Mouse (Mus musculus): Measurements from ENCODE around the gene Ints7.

Gene Ints7

GRCm38 (mm10) chr1:191575458-191576247, at the start of gene Ints7, which contains the start of gene Dtl:
Gene Ints7 (plus strand): TSS chr1:191575636.
Gene Dtl (minus strand): TSS chr1:191575544.
- DNase-seq (ENCODE audit: low spot score in 2 of 2): peak; percentile 99

DNA sequence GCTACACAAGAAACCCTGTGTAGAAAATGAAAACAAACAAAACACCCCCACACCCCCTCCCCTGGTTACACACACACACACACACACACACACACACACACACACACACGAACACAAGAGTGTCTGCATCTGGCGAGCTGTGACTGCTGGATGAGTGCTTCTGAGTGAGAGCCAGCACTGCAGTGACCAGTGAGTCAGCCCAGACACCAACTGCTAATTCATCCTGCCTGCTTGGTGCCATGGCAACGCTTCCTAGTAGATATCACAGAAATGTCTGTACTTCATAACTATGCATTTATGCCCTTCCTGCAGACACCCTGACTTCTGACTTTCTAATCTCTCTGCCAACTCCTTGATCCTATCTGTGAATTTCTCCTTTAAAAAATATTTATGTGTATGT, 48.3 kb upstream of the Ints7 start:
- DNase-seq (ENCODE audit: low spot score in 2 of 2): no peak

- DNase-seq (ENCODE audit: low spot score in 2 of 2): no peak
These were observed 47.4 kb upstream of the Ints7 start for GRCm38 (mm10) chr1:191527921-191528612.

GRCm38 (mm10) chr1:191529406-191529805, 46.0 kb upstream of the Ints7 start:
- no peak for DNase-seq (ENCODE audit: low spot score in 2 of 2)

DNA sequence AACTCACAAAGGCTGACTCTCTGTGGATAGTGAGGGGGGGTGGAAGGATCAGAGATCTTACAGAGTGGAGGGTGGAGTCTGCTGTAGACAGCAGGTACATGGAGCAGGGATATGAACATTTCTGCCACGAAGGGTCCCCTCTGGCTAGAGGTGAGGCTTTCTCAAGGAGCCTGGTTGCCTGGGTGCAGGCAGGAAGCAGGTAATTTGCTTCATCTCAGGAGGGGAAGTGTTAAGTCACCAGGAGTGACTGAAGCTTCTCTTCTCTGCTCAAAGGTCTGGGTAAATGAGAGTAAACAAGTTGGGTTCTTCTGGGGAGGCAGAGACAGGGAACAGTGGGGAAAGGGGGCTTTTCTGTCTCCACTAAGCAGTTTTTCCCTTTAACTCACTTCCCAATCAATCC, 44.4 kb upstream of the Ints7 start:
- no peak for DNase-seq (ENCODE audit: low spot score in 2 of 2)

- no peak for DNase-seq (ENCODE audit: low spot score in 2 of 2)
These were observed 40.5 kb upstream of the Ints7 start for GRCm38 (mm10) chr1:191534896-191535295.

GRCm38 (mm10) chr1:191540300-191540699, 35.1 kb upstream of the Ints7 start:
- no peak for DNase-seq (ENCODE audit: low spot score in 2 of 2)

GRCm38 (mm10) chr1:191541014-191541413, 34.4 kb upstream of the Ints7 start:
- no peak for DNase-seq (ENCODE audit: low spot score in 2 of 2)

DNA sequence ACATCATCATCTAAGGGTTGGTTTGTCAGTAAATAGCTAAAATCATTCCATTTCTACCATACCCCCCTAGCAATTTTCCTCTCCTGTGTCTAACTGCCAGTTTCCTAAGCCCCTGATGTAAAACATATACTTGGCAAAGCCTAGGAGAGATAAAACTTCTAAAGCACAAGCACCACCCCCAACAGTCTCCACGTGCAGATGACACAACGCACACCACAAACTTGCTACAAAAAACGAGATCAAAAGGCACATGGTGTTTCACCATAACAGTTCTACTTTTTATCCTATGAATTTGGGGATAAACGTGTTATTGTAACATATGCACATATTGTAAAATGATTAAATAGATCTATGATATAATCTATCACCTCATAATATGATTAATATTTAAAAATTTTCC, 33.8 kb upstream of the Ints7 start:
- DNase-seq (ENCODE audit: low spot score in 2 of 2): no peak

GRCm38 (mm10) chr1:191543747-191544146, 31.7 kb upstream of the Ints7 start:
- DNase-seq (ENCODE audit: low spot score in 2 of 2): no peak

DNA sequence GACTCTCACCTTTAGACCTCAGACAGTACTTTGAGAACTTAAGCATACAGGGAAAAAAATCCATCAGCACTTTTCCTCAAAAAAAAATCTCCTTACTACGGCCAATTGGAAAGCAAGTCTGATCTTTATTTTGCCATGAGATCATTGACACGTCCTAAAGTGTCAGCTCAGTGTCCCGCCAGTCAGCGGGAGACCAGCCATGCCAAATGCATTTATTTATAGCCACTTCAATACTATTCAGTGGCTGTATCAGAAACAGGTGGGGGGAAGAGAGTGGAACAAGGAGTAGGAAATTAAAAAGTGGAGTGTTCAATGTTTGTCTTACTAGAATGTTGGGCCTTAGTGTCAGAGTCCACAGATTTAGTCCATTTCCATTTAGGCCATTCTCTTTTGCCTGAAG, 24.6 kb upstream of the Ints7 start:
- no peak for DNase-seq (ENCODE audit: low spot score in 2 of 2)

GRCm38 (mm10) chr1:191557109-191557508, 18.3 kb upstream of the Ints7 start:
- DNase-seq (ENCODE audit: low spot score in 2 of 2): no peak

- DNase-seq (ENCODE audit: low spot score in 2 of 2): no peak
These were observed 15.7 kb upstream of the Ints7 start for GRCm38 (mm10) chr1:191559779-191560178.

GRCm38 (mm10) chr1:191562823-191563365, 12.5 kb upstream of the Ints7 start:
- DNase-seq (ENCODE audit: low spot score in 2 of 2): no peak

DNA sequence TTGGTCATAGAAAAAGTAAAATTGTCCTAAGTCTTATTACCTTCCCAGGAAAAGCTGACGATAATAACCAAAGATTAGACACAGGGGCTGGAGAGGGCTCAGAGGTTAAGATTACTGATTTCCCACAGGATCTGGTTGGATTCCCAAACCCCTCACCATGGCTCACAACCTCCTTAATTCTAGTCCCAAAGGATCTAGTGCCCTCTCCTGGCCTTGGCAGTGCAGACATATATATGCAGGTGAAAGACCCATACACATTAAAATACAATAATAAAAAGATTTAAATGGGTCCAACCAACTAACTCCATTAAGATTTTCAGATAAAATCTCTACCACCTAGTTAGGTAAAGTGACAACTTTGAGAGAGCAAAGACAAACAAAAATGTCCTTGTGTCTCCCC, 7.6 kb upstream of the Ints7 start:
- no peak for DNase-seq (ENCODE audit: low spot score in 2 of 2)

DNA sequence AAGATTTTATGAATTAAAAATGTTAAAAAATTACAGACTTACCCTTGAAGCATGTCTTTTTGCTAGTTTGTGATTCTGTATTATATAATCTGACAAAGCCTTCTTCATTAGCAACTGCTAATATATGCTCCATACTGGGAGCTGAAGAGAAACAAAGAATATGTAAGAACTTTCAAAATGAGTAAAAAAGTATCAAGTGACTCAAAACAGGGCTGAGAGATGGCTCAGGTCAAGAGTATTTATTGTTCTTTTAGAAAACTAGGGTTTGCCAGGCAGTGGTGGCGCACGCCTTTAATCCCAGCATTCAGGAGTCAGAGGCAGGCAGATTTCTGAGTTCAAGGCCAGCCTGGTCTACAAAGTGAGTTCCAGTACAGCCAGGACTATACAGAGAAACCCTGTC, 5.8 kb upstream of the Ints7 start:
- DNase-seq (ENCODE audit: low spot score in 2 of 2): no peak

GRCm38 (mm10) chr1:191570415-191570814, 5.0 kb upstream of the Ints7 start:
- no peak for DNase-seq (ENCODE audit: low spot score in 2 of 2)

DNA sequence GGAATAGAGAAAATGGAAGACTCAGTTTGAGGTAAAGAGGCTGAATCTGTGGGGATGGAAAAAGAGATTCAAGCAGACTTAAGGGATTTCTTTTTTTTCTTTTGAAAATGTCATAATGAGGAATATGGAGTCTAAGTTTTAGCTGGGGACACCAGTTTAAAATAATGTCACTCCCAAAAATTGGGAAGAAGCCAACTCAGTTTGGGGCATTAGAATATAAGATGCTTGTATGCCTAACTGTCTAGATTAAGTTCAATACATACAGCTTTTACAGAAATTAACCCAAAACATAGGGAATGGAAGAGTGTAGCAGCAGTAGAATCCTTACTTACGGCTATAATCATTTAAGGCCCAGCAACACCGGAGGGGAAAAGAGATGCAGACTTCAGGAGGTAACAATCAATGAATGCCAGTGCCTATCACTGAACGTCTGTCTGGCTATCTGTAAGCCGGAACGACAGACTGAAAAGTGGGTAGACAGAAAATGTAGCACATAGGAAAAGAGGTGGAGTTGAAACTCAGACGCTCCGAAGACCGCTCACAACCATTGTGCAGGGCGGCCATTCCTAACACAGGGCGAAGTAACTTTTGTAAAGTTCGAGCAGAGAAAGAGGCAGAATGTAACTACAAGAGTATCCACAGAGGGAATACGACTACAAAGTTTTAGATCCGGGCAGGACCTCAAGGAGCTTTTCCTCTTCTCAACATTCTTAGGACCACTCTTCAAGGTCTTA, 1.4 kb upstream of the Ints7 start:
- DNase-seq (ENCODE audit: low spot score in 2 of 2): no peak

GRCm38 (mm10) chr1:191574871-191575457, 472 bp upstream of the Ints7 start:
- DNase-seq (ENCODE audit: low spot score in 2 of 2): peak in 1 of 2 experiments; percentile 42

DNA sequence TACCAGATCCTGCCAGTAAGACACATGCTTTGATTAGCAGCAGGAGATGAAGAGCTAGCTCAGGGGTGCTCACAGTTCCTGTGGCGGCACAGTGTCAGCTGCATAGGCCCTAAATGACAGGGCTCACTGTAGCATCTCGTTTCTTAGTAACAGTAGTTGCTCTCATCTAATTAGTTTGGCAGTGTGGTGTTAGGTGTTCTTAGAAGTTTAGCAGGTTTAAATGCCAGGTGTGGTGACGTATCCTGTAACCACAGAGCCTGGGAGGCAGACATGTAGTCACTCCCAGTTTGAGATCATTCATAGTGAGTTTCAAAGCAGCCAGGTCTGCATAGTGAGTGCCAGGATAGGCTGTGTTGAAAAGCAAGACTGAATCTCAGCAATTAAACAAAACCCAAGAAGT, 4.1 kb downstream of the Ints7 start:
- DNase-seq (ENCODE audit: low spot score in 2 of 2): no peak

DNA sequence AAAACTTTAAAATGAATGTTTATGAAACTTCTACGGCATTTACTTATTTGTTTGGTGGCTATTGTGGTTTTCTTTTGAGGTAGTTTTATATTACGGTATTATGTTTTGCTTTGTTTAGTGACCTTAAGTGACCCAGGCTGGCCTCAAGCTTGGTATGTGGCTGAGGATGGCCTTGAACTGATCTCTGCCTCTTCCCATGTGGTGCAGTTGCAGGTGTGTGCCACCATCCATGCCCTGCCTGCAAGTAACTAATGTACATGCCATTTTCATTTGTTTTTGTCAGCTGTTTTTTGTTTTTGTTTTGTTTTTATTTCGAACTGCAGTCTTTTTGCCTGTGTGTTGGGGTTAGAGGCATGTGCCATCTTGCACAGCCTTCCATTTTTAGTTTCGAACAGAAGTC, 6.2 kb downstream of the Ints7 start:
- DNase-seq (ENCODE audit: low spot score in 2 of 2): no peak

- DNase-seq (ENCODE audit: low spot score in 2 of 2): no peak
These were observed 8.4 kb downstream of the Ints7 start for GRCm38 (mm10) chr1:191583836-191584235.

Data from spleen, postnatal 14 days (tissue).